Comparison of ENCODE assay signal across 8 mouse cellular contexts in the genomic region with DNA sequence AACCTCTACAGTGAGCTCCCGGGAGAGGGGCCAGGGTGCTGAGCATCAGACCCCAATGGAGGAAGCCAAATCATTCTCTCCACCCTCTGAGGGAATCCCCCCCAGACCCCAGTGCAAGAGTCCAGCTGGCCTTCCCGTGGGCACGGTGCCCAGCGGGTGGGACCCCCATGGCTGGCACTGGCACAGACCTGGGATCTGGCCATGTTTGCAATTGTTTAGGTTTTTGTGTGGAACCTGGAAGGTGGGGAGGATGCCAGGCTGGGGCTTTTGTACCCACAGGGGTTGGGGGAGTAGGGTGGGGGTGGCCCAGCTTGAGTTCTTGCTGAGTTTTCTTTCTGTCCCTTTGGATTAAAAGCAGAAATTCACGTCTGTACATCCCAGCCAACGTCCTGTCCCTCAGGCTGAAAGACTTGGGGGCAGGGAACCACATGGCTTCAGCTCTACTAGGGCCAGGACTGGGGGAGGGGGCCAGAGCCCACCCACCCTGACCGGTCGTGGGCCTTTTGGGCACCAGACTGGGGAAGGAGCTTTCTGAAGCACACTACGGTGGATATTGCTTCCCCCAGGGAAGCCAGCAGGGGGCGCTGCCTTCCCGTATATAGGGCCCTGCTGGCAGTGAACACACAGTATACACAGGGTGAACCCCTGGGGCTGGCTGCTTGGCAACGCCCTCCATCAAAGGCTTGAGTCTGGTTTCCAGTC. TPM values are rescaled to one million over a fixed set of nuclear protein-coding genes. Genes with fewer than 3 reads are reported as not detected.
DNase-seq lines count a peak whose midpoint lies in the region; ATAC-seq and TF ChIP-seq lines count a peak whose summit lies in the region.

No protein-coding gene starts in this region.

- peak; percentile 59 for ATAC-seq in common myeloid progenitor, adult 5-6 weeks (replicated peaks; ENCODE audit: low read depth, poor library complexity, severe bottlenecking)
- ATAC-seq in hindbrain, postnatal 0 days, result peak; percentile 74
- ATAC-seq in megakaryocyte progenitor cell, adult 5-6 weeks (replicated peaks; ENCODE audit: poor library complexity), result peak; percentile 59

- peak; percentile 97 for TF ChIP-seq CTCF in hindbrain, postnatal 0 days (IDR thresholded peaks at IDR 0.05; ENCODE audit: low read depth)

- no peaks in the 10 kb centered on the region for H3K9me3 ChIP-seq in hindbrain, postnatal 0 days (ENCODE audit: low read length)

- H3K4me1 ChIP-seq in hindbrain, postnatal 0 days (ENCODE audit: insufficient read depth, low read length), result peaks cover 22% of the 10 kb centered on the region

- no peaks in the 10 kb centered on the region for H3K36me3 ChIP-seq in hindbrain, postnatal 0 days (ENCODE audit: insufficient read depth, low read length)

- H3K4me2 ChIP-seq in hindbrain, postnatal 0 days (ENCODE audit: low read depth, low read length), result no peak overlapping the region

- H3K4me3 ChIP-seq in hindbrain, postnatal 0 days (ENCODE audit: low read length), result no peak overlapping the region

- 4% methylated on average over 12 of the region's 12 CpGs for WGBS in hindbrain, postnatal 0 days

- intact Hi-C loops in left cerebral cortex, postnatal 10 days (cut with DNase I), result loop anchor here (2.0 kb wide), 1 partner anchor 104 kb away; no protein-coding TSS in a partner anchor

- H3K27ac ChIP-seq in hindbrain, postnatal 0 days, result peak overlapping the region; percentile 79

- H3K9ac ChIP-seq in hindbrain, postnatal 0 days (replicated peaks; ENCODE audit: low read length), result no peak overlapping the region

- H3K27me3 ChIP-seq in hindbrain, postnatal 0 days (ENCODE audit: insufficient read depth, low read length), result no peaks in the 10 kb centered on the region

- peak; percentile 93 for DNase-seq in ZHBTc4 (ENCODE audit: low read depth, low spot score)
- DNase-seq in gastrocnemius, adult 8-10 months (ENCODE audit: low spot score in 2 of 2), result peak; percentile 84 to 86
- peak; percentile 96 for DNase-seq in hindbrain, postnatal 0 days (ENCODE audit: low spot score)
- peak; percentile 83 to 92 for DNase-seq in left cerebral cortex, postnatal 10 days (ENCODE audit: extremely low spot score in 1 of 2, low spot score in 2 of 2)
- peak; percentile 92 for DNase-seq in right cerebral cortex, postnatal 10 days (ENCODE audit: low spot score in 2 of 2)
- peak; percentile 72 to 82 for DNase-seq in urinary bladder, postnatal 36 days (ENCODE audit: low spot score in 2 of 2)

RNA-seq across cellular contexts. Expression of a gene that starts 7.7 kb away (rescaled TPM):
- total RNA-seq in common myeloid progenitor, adult 5-6 weeks (2017), result 38.8 and 47.8 TPM in 2 replicates
- total RNA-seq in gastrocnemius, adult 8-10 months (2022), result 1 to 10 TPM in 1 of 4 experiments, under 1 TPM in 3; 0.51 to 1.8 (median 0.57) TPM
- 1.7 and 7.8 TPM in 2 replicates for total RNA-seq in hindbrain, postnatal 0 days (2014; rRNA removed)
- 2.0 and 2.3 TPM in 2 replicates for polyA plus RNA-seq in hindbrain, postnatal 0 days (2015; fragmentation: Nextera tagmentation; extraction: Ambion mirVana)
- total RNA-seq in left cerebral cortex, postnatal 10 days (2021), result 1 to 10 TPM; 4.3 to 4.5 TPM
- total RNA-seq in megakaryocyte progenitor cell, adult 5-6 weeks (2015), result 56.3 and 72.0 TPM in 2 replicates
- 58.0 and 65.6 TPM in 2 replicates for total RNA-seq in megakaryocyte progenitor cell, adult 5-6 weeks (2017)

RNA-seq across cellular contexts. Expression of a gene that starts 13.9 kb away (rescaled TPM):
- 13.2 and 22.4 TPM in 2 replicates for total RNA-seq in common myeloid progenitor, adult 5-6 weeks (2017)
- total RNA-seq in gastrocnemius, adult 8-10 months (2022), result under 1 TPM in 3 of 4 experiments, not detected in 1; 0.43 to 0.56 (median 0.48) TPM
- total RNA-seq in hindbrain, postnatal 0 days (2014; rRNA removed), result 1.2 TPM in 1 of 2 replicates, not detected in the other
- 1.1 and 1.7 TPM in 2 replicates for polyA plus RNA-seq in hindbrain, postnatal 0 days (2015; fragmentation: Nextera tagmentation; extraction: Ambion mirVana)
- under 1 TPM in 1 of 2 experiments, not detected in 1; 0.51 TPM for total RNA-seq in left cerebral cortex, postnatal 10 days (2021)
- total RNA-seq in megakaryocyte progenitor cell, adult 5-6 weeks (2015), result 12.2 and 15.2 TPM in 2 replicates
- total RNA-seq in megakaryocyte progenitor cell, adult 5-6 weeks (2017), result 3.7 and 8.5 TPM in 2 replicates

RNA-seq across cellular contexts. Expression of a gene that starts 21.3 kb away (rescaled TPM):
- 46.5 and 55.3 TPM in 2 replicates for total RNA-seq in common myeloid progenitor, adult 5-6 weeks (2017)
- total RNA-seq in gastrocnemius, adult 8-10 months (2022), result 10 to 100 TPM; 17.6 to 26.4 (median 20.7) TPM
- total RNA-seq in hindbrain, postnatal 0 days (2014; rRNA removed), result 110 and 129 TPM in 2 replicates
- 13.8 and 14.9 TPM in 2 replicates for polyA plus RNA-seq in hindbrain, postnatal 0 days (2015; fragmentation: Nextera tagmentation; extraction: Ambion mirVana)
- total RNA-seq in left cerebral cortex, postnatal 10 days (2021), result 10 to 100 TPM; 77.0 to 77.9 TPM
- total RNA-seq in megakaryocyte progenitor cell, adult 5-6 weeks (2015), result 71.6 and 77.1 TPM in 2 replicates
- 50.9 and 53.5 TPM in 2 replicates for total RNA-seq in megakaryocyte progenitor cell, adult 5-6 weeks (2017)

RNA-seq across cellular contexts. Expression of a gene that starts 22.8 kb away (rescaled TPM):
- total RNA-seq in common myeloid progenitor, adult 5-6 weeks (2017), result 85.0 and 102 TPM in 2 replicates
- 10 to 100 TPM; 44.9 to 73.7 (median 53.5) TPM for total RNA-seq in gastrocnemius, adult 8-10 months (2022)
- 69.5 and 93.3 TPM in 2 replicates for total RNA-seq in hindbrain, postnatal 0 days (2014; rRNA removed)
- 71.2 and 79.2 TPM in 2 replicates for polyA plus RNA-seq in hindbrain, postnatal 0 days (2015; fragmentation: Nextera tagmentation; extraction: Ambion mirVana)
- total RNA-seq in left cerebral cortex, postnatal 10 days (2021), result 100 to 1,000 TPM; 103 to 106 TPM
- total RNA-seq in megakaryocyte progenitor cell, adult 5-6 weeks (2015), result 56.0 and 64.4 TPM in 2 replicates
- total RNA-seq in megakaryocyte progenitor cell, adult 5-6 weeks (2017), result 82.2 and 84.4 TPM in 2 replicates

RNA-seq across cellular contexts. Expression of a gene that starts 46.3 kb away (rescaled TPM):
- total RNA-seq in common myeloid progenitor, adult 5-6 weeks (2017), result 73.6 and 80.7 TPM in 2 replicates
- 1 to 10 TPM; 4.3 to 5.1 (median 4.5) TPM for total RNA-seq in gastrocnemius, adult 8-10 months (2022)
- total RNA-seq in hindbrain, postnatal 0 days (2014; rRNA removed), result 12.5 and 13.3 TPM in 2 replicates
- 20.9 TPM in 2 replicates for polyA plus RNA-seq in hindbrain, postnatal 0 days (2015; fragmentation: Nextera tagmentation; extraction: Ambion mirVana)
- total RNA-seq in left cerebral cortex, postnatal 10 days (2021), result 10 to 100 TPM; 10.9 to 12.3 TPM
- 43.5 and 61.9 TPM in 2 replicates for total RNA-seq in megakaryocyte progenitor cell, adult 5-6 weeks (2015)
- 34.4 and 49.8 TPM in 2 replicates for total RNA-seq in megakaryocyte progenitor cell, adult 5-6 weeks (2017)
